Mouse (Mus musculus) CH12.LX (cell line): ENCODE data around the gene Ndufv2. TPM values are rescaled to one million over a fixed set of nuclear protein-coding genes. Genes with fewer than 3 reads are reported as not detected.

ENCODE experiments used
- DNase-seq: peaks from one replicate; pipeline ENCODE4 v3.0.0-alpha.2; 2013; ENCODE audit errors: extremely low read depth
- H3K27ac ChIP-seq: 2 replicates; pipeline ENCODE4 v1.5.1; 2012; ENCODE audit warnings: low read depth, mild to moderate bottlenecking, control low read depth, moderate library complexity; ENCODE audit not compliant: insufficient read depth
- H3K27me3 ChIP-seq: replicated peaks from 2 replicates; pipeline ENCODE3; 2012; ENCODE audit warnings: inconsistent platforms
- H3K36me3 ChIP-seq, 2 experiments: replicated peaks in 1 of 2; 2 replicates each; pipeline versions ENCODE3 to v1.6.1; 2012; ENCODE audit warnings: inconsistent platforms in 1 of 2, low read length in 1 of 2, mild to moderate bottlenecking in 1 of 2, mixed read lengths in 1 of 2, moderate library complexity in 1 of 2; ENCODE audit not compliant: control insufficient read depth in 1 of 2, insufficient read depth in 1 of 2
- H3K4me1 ChIP-seq, 2 experiments: 2 replicates each; pipeline ENCODE4 v1.6.1; 2012; ENCODE audit warnings: inconsistent platforms in 1 of 2, moderate library complexity in 1 of 2; ENCODE audit not compliant: insufficient read depth in 2 of 2, control insufficient read depth in 1 of 2
- H3K4me2 ChIP-seq: 2 replicates; pipeline ENCODE4 v1.6.1; 2012; ENCODE audit warnings: low read depth, mild to moderate bottlenecking, control low read depth; ENCODE audit not compliant: poor library complexity, insufficient read depth, severe bottlenecking
- H3K4me3 ChIP-seq, 3 experiments: fragments of 150-350 bp in 1 of 3; sonication (generic) in 1 of 3; replicated peaks in 1 of 3; 2 replicates each; pipeline versions ENCODE3 to v1.5.1; 2011 to 2012; ENCODE audit warnings: low read depth in 2 of 3, low read length in 2 of 3, mild to moderate bottlenecking in 2 of 3, moderate library complexity in 2 of 3, control low read depth in 1 of 3, improper control_type of control experiment in 1 of 3, inconsistent platforms in 1 of 3, mixed read lengths in 1 of 3; ENCODE audit not compliant: poor library complexity in 1 of 3
- H3K79me2 ChIP-seq: replicated peaks from 2 replicates; pipeline ENCODE4 v1.6.1; 2012; ENCODE audit warnings: mild to moderate bottlenecking, moderate library complexity; ENCODE audit not compliant: control insufficient read depth, poor library complexity, insufficient read depth, severe bottlenecking; ENCODE audit errors: extremely low read depth
- H3K9ac ChIP-seq: 2 replicates; pipeline ENCODE4 v1.6.1; 2012; ENCODE audit warnings: low read depth, mild to moderate bottlenecking, control low read depth, moderate library complexity; ENCODE audit not compliant: insufficient read depth
- H3K9me3 ChIP-seq: replicated peaks from 2 replicates; pipeline ENCODE3; 2012; ENCODE audit warnings: low read length, inconsistent platforms, mixed read lengths
- E2F4 ChIP-seq: IDR thresholded peaks from 2 replicates; pipeline ENCODE4 v1.6.1; 2011; ENCODE audit warnings: low read depth, low read length, improper control_type of control experiment; ENCODE audit not compliant: insufficient replicate concordance
- ELF1 ChIP-seq: IDR thresholded peaks from 2 replicates; pipeline ENCODE4 v1.6.1; 2014; ENCODE audit warnings: low read depth, mild to moderate bottlenecking, inconsistent platforms, low read length, improper control_type of control experiment
- EP300 ChIP-seq: IDR thresholded peaks from 2 replicates; pipeline ENCODE4 v1.6.1; 2011; ENCODE audit warnings: low read length, improper control_type of control experiment
- HCFC1 ChIP-seq: IDR thresholded peaks from 2 replicates; pipeline ENCODE4 v1.6.1; 2012; ENCODE audit warnings: low read depth, mild to moderate bottlenecking, inconsistent platforms, low read length, improper control_type of control experiment
- IRF4 ChIP-seq: IDR thresholded peaks from 2 replicates; pipeline ENCODE4 v1.6.1; 2014; ENCODE audit warnings: low read depth, mild to moderate bottlenecking, inconsistent platforms, low read length, improper control_type of control experiment
- JUN ChIP-seq: IDR thresholded peaks from 2 replicates; pipeline ENCODE4 v1.6.1; 2011; ENCODE audit warnings: low read depth, mild to moderate bottlenecking, low read length, improper control_type of control experiment, moderate library complexity; ENCODE audit not compliant: insufficient read depth
- KAT2A ChIP-seq: IDR thresholded peaks from 2 replicates; pipeline ENCODE4 v1.6.1; 2012; ENCODE audit warnings: low read length, improper control_type of control experiment, inconsistent platforms; ENCODE audit not compliant: insufficient replicate concordance
- MAX ChIP-seq: IDR thresholded peaks from 2 replicates; pipeline ENCODE4 v1.6.1; 2011; ENCODE audit warnings: low read length, improper control_type of control experiment
- MAZ ChIP-seq: IDR thresholded peaks from 2 replicates; pipeline ENCODE4 v1.6.1; 2012; ENCODE audit warnings: low read depth, mild to moderate bottlenecking, inconsistent platforms, low read length, improper control_type of control experiment, moderate library complexity
- MEF2A ChIP-seq: IDR thresholded peaks from 2 replicates; pipeline ENCODE4 v1.6.1; 2014; ENCODE audit warnings: low read depth, mild to moderate bottlenecking, inconsistent platforms, low read length, improper control_type of control experiment, borderline replicate concordance
- MXI1 ChIP-seq: IDR thresholded peaks from 2 replicates; pipeline ENCODE4 v1.6.1; 2011; ENCODE audit warnings: mild to moderate bottlenecking, low read depth, low read length, improper control_type of control experiment
- MYC ChIP-seq: IDR thresholded peaks from 2 replicates; pipeline ENCODE4 v1.6.1; 2011; ENCODE audit warnings: low read depth, mild to moderate bottlenecking, improper control_type of control experiment, low read length
- NRF1 ChIP-seq: IDR thresholded peaks from 2 replicates; pipeline ENCODE4 v1.6.1; 2014; ENCODE audit warnings: low read depth, mild to moderate bottlenecking, inconsistent platforms, low read length, improper control_type of control experiment, moderate library complexity
- PAX5 ChIP-seq: IDR thresholded peaks from 2 replicates; pipeline ENCODE4 v1.6.1; 2012; ENCODE audit warnings: low read length, inconsistent platforms, mixed read lengths
- TBP ChIP-seq: conservative IDR thresholded peaks from 2 replicates; pipeline ENCODE4 v1.6.1; 2011; ENCODE audit warnings: low read depth, low read length, improper control_type of control experiment
- UBTF ChIP-seq: IDR thresholded peaks from 2 replicates; pipeline ENCODE4 v1.6.1; 2012; ENCODE audit warnings: low read depth, mild to moderate bottlenecking, inconsistent platforms, low read length, improper control_type of control experiment, moderate library complexity
- ZKSCAN1 ChIP-seq: IDR thresholded peaks from 2 replicates; pipeline ENCODE4 v1.6.1; 2012; ENCODE audit warnings: low read depth, inconsistent platforms, low read length, improper control_type of control experiment, borderline replicate concordance
- ZMIZ1 ChIP-seq: IDR thresholded peaks from 2 replicates; pipeline ENCODE4 v1.6.1; 2012; ENCODE audit warnings: low read depth, mild to moderate bottlenecking, inconsistent platforms, low read length, improper control_type of control experiment
- dilution Hi-C: fragments of 300-500 bp; cut with MboI; formaldehyde crosslinking; loops from 2 replicates; pipeline ENCODE4 v1.14.3; 2020; ENCODE audit warnings: low sequenced_read_pairs; ENCODE audit not compliant: extremely low pct_unique_long_range_greater_than_20kb, extremely low pct_ligation_motif_present
- in situ Hi-C: fragments of 300-500 bp; cut with MboI; formaldehyde crosslinking; loops from 3 replicates; pipeline ENCODE4 v1.14.3; 2019; ENCODE audit warnings: low sequenced_read_pairs, low pct_ligation_motif_present, low pct_unique_long_range_greater_than_20kb, mixed read lengths
- polyA plus RNA-seq: library from polyadenylated mRNA; unstranded; fragments of >175 nt; gene quantifications from 2 replicates; pipeline ENCODE4 v1.2.1, GENCODE M21; 2012; ENCODE audit warnings: low read depth; ENCODE audit not compliant: insufficient read length
- total RNA-seq, 2 experiments: library from RNA; depleted of rRNA; stranded (reverse); fragments of 300-350 nt in 1 of 2; fragments of >200 nt in 1 of 2; gene quantifications; 2 replicates each; pipeline ENCODE4 v1.2.3; 2012 to 2014

The Ndufv2 gene
- total and polyA plus RNA-seq, 3 experiments = 108 to 260 (median 201) TPM

DNA sequence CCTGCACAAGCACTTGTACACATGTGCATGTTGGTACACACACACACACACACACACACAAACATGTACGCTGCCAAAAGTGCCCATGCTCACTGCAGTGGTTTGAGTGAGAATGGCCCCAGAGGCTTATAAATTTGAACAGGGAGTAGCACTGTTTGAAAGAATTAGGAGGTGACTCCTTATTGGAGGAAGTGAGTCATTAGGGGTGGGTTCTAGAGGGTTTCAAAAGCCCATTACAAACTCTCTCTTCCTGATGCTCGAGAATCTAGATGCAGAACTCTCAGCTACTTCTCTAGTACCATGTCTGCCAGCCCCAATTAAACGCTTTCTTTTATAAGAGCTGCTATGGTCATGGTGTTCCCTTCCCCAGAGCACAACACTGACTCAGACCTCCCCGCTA lies 52.6 kb downstream of the Ndufv2 start:
- Histone ChIP-seq H3K27me3 (no peaks in the 10 kb centered on the region), H3K4me2 (no peak overlapping the region), H3K36me3 (peaks cover 0 to 7% of the 10 kb centered on the region in 2 experiments), H3K4me1 (peaks cover 4 to 13% of the 10 kb centered on the region in 2 experiments; a peak in 2 of 4 replicates), H3K9me3 (no peaks in the 10 kb centered on the region), H3K9ac (no peak overlapping the region), H3K79me2 (no peaks in the 10 kb centered on the region), H3K27ac (no peak overlapping the region), H3K4me3 (no peak overlapping the region)
- in situ Hi-C loops (no loop called here), dilution Hi-C loops (no loop called here)
- DNase-seq = peak; percentile 13
- TF ChIP-seq JUN (no peak), MAZ (no peak), ZKSCAN1 (no peak), PAX5 (no peak), E2F4 (no peak), NRF1 (no peak), ELF1 (no peak)

DNA sequence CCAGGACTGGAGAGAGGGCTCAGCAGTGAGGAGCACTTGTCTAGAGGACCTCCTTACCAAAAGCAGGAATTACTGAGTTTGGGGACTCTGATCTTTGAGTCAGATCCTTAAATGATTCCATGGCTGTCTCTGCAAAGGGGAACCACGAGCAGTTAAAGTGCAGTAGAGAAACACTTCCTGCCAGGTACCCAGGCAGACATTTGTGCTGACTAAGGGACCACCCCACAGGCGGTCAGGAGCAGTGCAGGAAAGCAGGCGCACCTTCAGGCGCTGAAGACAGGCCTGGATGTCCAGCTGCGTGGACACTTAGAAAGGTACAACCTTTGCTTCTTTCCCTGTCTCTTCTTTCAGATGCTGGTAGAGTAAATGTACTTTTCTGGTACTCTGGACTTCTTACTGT lies 53.2 kb downstream of the Ndufv2 start:
- Histone ChIP-seq H3K4me3 (no peak overlapping the region), H3K9me3 (no peaks in the 10 kb centered on the region), H3K27me3 (no peaks in the 10 kb centered on the region), H3K4me2 (no peak overlapping the region), H3K9ac (no peak overlapping the region), H3K36me3 (peaks cover 0 to 7% of the 10 kb centered on the region in 2 experiments), H3K4me1 (peaks cover 4 to 13% of the 10 kb centered on the region in 2 experiments; a peak in 2 of 4 replicates), H3K79me2 (no peaks in the 10 kb centered on the region), H3K27ac (no peak overlapping the region)
- in situ Hi-C loops = no loop called here
- dilution Hi-C loops = no loop called here
- no peak for DNase-seq
- no peak for TF ChIP-seq KAT2A
- no peak for TF ChIP-seq UBTF
- TF ChIP-seq MAX = no peak
- no peak for TF ChIP-seq ZMIZ1
- TF ChIP-seq MYC = no peak
- TF ChIP-seq TBP = no peak
- TF ChIP-seq PAX5 = no peak
- no peak for TF ChIP-seq MEF2A
- TF ChIP-seq MXI1 = no peak
- no peak for TF ChIP-seq EP300
- TF ChIP-seq E2F4 = no peak
- TF ChIP-seq IRF4 = no peak
- TF ChIP-seq NRF1 = no peak
- TF ChIP-seq HCFC1 = no peak
